Mouse (Mus musculus): Measurements from ENCODE around the gene Abhd8.

The Abhd8 gene

DNA sequence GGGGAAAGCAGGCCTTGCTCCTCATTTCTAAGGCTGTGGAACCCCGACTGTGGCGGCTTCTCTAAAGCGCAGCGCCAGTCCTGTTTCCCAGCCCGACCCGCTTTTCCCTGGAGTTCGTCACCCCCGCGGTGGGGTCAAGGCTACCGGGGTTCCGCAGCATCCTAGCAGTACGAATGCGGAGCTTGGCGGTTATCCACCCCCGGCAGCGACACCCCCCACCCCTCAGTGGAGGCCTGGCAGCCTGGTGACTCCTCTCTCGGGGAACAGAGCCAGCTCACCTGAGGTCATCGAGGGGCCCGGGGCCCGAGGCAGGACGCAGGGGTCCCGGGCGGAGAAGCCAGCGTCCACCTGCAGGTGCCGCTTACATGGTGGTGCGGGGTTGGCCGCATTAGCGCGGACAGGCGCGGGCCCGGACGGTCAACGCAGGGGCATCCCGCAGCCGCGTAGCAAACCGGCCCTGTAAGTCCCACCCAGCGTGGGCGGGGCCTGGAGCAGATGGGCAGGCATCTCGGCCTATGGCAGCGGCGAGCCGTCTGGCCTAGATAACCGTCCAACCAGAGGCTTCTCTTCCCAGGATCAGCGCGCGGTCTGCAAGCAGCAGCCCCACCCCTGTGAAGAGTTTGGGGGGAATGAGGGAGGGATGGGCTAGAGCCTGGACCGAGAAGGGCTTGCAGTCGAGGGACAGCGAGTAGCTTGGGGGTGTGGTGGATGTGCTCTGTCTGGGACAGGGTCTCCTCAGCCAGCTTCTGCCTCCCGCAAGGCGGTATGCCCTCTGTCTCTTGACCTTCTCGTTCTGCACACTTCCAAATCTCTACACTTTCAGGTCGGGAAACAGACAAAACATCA is at the start of gene Abhd8:
TSS of gene Abhd8 (minus strand) at position 468 of the 846 bp plus-strand sequence.
- DNase-seq (ENCODE audit: low spot score in 2 of 2): peak; percentile 95 to 96

DNA sequence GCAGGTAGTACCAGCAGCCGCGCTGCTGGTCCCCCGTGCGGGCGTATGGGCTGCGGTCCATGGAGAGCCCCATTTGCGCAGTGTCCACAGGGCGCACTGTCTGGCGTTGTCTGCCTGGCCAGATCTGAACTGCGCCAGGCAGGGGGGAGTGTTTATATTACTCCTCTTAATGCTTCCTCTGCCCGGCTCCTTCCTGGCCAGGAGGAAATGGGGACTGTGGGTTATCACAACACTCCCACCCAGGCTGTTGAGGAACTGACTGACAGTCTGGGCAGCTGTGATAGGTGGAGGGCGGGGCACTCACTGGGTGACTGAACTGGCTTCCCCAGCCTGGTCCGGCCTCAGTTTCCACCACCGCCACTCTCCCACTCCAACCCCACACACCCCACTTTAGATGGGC is 48.2 kb upstream of the Abhd8 start, which contains the start of gene Plvap:
TSS of gene Plvap (minus strand) at position 109 of the 400 bp plus-strand sequence.
- no peak for DNase-seq (ENCODE audit: low spot score in 2 of 2)

DNA sequence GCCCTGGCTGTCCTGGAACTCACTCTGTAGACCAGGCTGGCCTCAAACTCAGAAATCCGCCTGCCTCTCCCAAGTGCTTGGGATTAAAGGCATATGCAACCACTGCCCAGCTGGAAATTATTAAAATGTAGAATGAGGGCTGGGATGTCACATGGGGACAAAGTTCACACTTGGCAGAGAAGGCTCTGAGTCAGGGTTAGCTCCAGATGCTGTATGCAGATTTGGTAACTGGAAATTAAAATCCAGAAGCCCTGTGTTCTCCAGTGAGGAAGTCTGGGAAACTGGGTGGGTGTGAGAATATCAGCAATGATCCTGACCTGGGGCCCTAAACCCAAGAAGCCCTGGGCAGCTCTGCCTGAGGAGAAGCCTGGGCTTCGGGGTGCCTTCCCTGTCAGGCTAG is 45.9 kb upstream of the Abhd8 start:
- no peak for DNase-seq (ENCODE audit: low spot score in 2 of 2)

DNA sequence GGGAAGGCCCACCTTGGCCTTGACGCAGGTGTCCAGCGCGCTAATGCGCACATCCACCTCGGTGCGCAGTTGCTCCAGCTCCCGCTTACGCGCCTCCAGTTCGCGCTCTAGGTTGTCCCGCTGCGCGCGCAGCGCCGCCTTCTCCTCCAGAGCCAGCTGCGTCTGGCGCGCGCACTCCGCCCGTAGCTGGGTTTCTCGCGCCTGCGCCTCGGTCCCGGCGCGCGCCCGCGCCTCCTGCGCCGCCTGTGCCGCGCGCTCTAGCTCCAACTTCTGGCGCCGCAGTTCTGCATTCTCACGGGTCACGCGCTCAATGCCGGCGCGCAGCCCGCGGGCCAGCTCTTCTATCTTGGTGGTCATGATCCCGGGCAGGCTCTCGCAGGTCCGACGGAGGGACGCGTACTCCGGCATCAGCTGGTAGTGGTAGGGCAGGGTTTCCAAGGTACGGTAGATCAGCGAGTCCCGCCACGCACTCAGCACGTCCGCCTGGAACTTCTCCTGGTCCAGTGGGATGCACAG is 44.2 kb upstream of the Abhd8 start:
- DNase-seq (ENCODE audit: low spot score in 2 of 2): peak; percentile 61 to 74

DNA sequence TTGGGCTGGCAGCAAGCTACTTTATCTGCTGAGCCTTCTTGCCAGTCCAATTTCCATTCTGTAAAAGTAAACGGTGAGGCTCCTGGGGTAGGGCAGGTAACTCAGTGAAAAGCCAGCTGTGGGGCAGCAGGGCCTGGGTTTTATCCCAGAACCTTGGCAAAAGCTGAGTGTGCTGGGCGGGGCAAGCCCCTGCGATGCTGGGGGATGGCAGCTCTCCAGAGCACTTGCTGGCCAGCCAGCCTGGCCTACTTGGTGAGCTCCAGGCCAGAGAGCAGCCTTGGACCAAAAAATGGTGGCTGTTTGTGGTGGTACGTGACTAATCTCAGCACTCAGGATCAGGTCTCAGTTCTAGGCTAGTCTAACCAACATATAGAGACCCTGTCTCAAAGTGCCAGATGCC is 42.5 kb upstream of the Abhd8 start:
- no peak for DNase-seq (ENCODE audit: low spot score in 2 of 2)

DNA sequence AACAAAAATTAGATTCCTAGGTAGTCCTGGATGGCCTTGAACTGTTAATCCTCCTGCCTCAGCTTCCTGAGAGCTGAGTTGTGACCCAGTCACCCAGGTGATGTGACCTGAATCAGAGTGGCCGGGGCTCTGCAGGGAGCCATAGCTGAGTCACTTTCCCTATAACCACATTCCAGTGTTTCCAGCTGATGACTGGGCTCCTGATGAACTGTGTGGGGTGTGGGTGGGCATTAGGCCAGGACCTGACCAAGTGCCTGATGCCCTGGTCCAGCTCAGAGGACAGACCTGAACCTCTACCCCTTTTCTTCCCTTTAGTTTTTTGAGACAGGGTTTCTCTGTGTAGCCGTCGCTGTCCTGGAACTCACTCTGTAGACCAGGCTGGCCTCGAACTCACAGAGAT is 41.9 kb upstream of the Abhd8 start:
- DNase-seq (ENCODE audit: low spot score in 2 of 2): no peak

DNA sequence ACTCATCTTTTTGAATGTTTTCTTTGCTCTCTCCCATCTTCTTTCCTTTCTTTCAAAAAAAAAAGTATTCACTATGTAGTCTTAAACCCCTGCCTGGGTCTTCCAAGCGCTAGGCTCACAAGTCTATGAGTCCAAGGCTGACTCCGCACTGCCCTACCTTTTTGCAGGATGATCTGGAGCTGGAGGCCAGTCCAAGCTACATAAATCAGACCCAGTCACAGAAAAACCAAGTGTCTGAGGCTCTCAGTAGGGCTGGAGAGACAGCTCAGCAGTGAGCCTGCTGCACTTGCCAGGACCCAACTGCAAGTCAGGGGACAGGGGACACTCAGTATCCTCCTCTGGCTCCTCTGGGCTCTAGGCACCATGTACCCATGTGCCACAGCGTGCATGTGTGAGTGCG is 40.9 kb upstream of the Abhd8 start:
- DNase-seq (ENCODE audit: low spot score in 2 of 2): no peak

DNA sequence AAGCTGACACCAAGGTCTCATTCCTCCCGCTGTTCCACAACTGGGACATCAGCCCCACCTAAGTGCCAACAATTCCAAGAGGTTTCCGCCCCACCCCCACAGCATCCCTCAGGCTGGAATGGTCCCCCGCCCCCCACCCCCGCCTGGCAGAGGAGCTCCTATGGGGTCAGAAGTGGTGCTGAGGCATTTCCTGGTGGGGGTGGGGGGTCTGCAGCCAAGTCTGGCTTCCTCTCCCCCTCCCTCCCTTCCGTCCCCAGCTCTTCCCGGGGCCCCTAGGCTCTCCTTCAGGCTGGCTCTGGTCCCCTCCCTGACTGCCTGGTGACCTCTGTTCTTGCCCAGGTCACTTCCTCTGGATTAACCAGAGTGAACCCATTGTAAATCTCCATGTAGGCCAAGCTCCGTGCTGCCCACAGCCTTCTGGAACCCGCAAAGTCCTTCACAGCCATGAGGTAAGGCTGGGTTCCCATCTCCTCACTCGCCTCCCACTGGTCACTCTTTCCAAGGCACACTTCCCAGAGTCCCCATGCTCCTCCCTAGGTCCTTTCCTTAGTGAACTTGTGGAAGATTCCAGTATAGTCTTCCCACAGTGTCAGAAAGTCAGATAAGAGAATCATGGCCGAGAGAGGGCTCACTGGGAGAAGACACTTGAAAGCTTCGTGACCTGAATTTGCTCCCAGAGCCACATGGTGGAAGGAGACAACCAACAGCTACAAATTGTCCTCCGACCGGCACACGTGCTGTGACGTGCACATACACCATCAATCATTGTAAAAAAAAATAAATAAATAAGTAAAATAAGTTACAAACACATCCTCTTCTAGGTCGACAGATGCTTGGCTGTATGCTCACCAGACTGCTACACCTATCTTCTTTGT is 35.6 kb upstream of the Abhd8 start:
- no peak for DNase-seq (ENCODE audit: low spot score in 2 of 2)

DNA sequence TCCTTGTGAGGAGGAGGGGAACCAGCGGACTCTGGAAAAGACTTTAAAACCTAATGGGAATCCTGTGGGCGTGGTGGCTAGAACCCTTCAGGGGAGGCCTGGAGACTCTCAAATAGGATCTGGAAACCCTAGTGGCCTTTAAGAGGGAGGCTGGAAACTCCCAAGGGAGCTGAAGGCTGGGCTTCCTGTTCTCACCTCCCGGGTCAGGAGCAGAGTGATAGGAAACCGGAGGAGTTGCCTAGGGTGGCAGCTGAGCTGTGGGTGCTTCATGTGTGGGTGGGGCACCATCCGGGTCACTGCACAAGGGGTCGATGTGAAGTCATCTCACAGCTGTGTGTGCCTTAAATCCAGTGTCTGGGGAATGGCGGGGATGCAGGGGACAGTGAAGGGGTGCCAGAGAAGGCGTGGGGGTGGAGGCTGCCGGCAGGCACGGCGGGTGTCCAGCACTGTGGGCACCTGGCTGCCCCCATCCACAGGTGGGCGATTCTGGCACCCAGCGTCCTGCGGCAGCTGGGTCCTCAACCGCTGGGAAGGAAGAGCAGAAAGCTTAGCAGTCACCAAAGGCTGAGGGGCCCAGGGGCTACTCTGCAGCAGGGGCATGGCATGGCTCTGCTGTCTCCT is 34.5 kb upstream of the Abhd8 start:
- no peak for DNase-seq (ENCODE audit: low spot score in 2 of 2)

DNA sequence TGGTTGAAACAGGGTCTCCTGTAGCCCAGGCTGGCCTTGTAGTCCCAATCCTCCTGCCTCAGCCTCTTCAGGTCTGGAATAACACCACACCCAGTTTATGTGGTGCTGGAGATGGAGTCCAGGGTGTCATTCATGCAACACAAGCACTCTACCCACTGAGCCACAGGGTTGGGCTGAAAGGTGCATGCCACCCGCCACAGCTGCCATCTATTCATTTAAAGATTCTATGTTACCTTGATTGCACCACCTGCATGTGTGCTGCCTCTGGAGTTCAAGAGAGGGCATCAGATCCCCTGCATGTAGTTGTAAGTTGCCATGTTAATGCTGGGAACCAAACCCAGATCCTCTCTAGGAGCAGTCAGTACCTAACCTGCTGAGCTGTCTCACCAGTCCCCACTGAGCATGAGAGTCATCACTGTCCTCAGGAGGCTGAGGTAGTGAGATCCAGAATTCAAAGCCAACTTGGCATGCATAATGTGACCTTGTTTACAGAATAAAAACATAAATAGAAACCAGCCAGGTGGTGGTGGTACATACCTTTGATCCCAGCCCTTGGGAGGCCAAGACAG is 33.7 kb upstream of the Abhd8 start:
- no peak for DNase-seq (ENCODE audit: low spot score in 2 of 2)

DNA sequence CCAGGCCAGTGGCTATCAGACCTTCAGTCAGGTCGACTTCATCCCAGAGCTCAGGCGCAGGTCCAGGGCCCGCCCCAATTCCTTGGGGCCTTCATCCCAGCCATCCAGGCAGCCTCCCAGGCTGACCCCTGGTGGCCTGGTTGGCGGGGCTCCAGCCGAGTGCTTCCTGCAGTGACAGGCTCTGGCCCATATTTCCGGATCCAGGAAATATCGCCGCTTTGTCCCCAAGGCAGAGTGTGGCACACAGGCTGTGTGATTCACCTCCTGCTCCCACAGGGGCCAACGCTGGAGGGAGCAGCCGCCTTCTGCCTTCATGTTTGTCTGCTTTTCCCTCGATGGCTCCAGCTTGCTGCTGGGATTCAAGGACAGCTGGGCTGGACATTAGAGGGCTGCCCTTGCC is 33.0 kb upstream of the Abhd8 start:
- DNase-seq (ENCODE audit: low spot score in 2 of 2): peak; percentile 78 to 89

DNA sequence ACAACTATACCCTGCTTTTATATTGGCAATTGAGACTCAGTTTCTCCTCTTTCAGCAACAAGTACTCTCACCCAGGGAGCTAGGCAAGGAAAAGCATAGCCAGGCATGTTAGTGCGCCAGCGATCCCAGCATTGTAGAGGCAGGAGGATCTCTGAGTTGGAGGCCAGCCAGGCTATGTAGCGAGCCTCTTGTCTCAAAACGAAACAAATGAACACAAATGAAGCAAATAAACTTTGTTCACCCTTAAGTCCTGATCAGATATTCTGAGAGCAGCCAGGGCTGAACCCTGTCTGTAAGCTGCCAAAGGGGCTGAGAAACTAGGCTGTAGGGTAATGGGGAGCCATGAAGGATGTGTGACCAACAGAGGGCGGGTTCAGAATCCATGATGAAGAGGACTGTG is 32.4 kb upstream of the Abhd8 start:
- no peak for DNase-seq (ENCODE audit: low spot score in 2 of 2)

DNA sequence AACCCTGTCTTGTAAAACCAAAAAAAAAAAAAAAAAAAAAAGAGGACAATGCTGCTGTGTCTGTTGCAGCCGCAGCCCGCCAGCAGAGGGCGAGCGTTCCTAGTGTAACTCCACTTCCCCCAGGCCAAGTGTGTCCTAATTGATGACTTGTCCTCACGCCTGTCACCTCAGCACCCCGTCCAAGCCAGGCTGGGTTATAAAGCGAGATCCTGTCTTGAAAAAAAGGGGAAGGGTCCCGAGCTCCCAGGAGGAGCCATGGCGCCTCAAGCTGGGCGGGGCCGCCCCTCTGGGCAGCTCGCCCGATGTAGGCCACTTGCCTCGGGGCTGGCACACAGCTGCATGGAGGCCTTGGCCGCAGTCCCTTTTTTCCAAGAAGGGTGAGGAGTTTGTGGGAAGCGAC is 31.6 kb upstream of the Abhd8 start:
- DNase-seq (ENCODE audit: low spot score in 2 of 2): peak; percentile 75 to 89

DNA sequence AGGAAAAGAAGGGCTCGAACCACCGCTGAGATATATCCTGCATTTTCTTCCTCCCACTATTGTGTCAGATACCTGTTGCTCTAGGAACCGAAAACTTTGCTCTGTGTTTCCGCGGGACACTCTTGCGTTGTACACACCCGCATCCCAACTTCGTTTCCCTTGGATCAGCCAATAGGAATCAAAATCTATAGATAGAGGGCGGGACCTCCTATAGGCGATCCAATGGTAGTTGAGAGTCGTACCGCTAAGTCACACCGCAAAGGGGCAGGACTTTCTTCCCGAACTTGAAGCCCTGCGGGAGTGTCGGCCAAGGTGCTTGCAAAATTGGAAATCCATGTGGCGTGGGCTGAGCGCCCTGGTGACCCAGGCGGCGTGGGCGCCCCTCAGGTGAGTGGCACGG is 25.0 kb upstream of the Abhd8 start:
- peak; percentile 84 for DNase-seq (ENCODE audit: low spot score in 2 of 2)

DNA sequence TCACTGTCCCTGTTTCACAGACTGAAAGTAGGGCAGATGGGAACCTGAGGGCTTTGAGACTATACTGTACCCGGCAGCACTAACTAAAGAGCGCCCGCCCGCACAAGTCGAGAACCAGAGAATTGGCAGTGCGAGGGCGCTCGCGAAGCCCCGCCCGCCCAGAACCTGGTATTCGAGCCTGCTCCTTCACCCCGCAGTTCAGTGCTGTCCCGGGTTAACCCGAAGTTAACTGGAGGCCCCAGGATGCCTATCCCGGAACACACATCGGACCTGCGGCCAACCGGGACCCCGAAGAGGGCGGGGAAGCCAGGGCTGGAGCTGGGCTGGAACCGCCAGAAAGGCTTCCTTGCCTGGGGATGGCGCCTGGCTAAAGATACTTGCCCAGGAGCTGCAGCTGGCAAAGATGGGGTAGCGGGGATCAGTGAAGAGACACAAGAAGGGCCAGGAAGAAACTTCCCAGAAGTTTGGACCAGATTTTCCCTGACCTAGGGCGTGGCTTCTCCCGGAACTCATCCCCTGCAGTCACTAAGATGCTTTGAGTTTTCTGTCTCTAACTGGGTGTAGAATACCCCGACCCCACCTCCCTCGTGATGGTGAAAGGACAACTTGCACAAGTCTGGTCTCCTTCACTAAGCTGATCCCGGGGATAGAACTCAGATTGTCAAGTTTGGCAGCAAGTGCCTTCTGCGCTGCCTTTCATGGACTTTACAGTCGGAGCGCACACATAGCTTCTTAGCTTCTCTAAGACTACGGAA is 24.4 kb upstream of the Abhd8 start, which contains the start of gene Gtpbp3:
TSS of gene Gtpbp3 (plus strand) at position 413 of the 755 bp plus-strand sequence.
- DNase-seq (ENCODE audit: low spot score in 2 of 2): peak; percentile 76 to 81

DNA sequence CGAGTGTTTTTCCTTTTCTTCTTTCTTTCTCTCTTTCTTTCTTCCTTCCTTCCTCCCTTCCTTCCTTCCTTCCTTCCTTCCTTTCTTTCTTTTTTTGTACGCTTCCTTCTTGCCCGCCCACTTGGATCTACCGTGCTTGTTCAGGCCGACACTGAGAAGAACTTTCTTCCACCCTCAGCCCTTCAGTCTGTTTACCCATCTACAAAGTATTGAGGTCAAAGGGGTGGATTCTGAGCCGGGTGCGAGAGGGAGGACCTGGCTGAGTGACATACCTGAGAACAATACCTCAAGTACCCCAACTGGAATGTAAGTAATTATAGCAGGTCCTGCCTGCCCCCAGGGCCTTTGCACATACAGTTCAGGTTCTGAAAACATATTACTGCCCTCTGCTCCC is 22.7 kb upstream of the Abhd8 start:
- no peak for DNase-seq (ENCODE audit: low spot score in 2 of 2)

DNA sequence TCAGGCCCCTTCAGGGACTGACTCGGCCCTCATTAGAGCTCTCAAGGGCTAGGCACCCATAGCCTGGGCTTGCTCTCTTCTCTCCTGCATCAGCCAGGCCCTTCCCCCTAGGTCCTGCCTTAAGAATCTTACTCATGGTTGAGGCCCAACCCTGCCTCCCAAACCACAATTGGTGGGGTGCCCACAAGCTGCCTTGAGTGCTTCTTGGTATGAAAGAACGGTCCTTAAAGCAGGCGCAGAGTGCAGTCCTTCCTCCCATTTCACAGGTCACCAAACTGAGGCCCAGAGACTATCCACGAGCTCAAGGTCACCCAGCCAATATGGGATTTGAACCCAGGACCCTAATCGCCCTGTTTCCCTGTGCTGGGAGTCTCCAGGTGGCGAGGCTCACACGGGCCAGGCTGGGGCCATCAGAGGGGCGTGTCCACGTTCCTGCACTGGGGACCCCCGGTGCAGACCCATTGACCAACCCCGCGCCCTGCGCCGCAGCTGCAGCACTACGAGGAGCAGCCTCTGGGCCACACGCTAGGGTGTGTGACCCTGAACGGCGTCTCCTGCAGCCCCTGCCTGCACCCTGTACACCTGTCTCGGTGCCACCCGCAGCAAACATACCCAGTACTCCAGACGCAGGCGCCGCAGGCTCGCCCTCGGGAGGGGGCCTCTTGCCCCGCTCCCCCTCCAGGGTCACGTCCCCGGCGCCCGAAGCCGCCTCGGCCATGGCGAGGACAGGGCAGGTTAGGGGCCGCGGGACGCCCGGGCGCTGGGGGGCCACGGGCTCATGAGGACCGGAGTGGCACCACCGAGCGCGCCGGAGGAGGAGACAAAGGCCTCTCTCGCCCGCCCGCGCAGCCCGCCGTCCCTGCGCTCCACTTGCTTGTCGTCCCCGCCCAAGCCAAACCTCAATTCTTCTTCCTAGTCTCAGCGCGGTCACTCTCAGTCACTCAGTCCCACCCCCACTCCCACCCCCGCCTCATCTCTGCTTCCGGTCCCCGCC is 22.0 kb upstream of the Abhd8 start, which contains the start of gene Ano8:
TSS of gene Ano8 (minus strand) at position 822 of the 994 bp plus-strand sequence.
- peak; percentile 78 to 87 for DNase-seq (ENCODE audit: low spot score in 2 of 2)

DNA sequence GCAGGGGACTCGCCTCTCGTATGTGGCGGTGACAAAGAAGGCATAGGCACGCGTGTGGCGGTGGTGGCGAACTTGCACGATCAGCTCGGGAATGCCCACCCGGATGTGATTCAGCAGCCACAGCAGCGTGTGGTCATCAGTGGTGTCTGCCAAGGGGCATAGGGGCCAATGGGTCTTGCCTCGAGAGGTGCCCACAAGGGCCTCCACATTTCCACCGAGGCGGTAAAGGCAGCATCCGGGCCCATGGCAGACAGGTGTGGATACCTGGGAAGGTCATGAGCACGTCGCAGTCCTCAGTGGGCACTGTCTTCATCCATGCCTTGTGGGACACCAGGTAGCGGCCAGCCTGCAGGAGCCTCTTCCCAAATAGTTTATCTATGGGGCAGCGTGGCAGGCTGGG is 21.3 kb upstream of the Abhd8 start:
- no peak for DNase-seq (ENCODE audit: low spot score in 2 of 2)

DNA sequence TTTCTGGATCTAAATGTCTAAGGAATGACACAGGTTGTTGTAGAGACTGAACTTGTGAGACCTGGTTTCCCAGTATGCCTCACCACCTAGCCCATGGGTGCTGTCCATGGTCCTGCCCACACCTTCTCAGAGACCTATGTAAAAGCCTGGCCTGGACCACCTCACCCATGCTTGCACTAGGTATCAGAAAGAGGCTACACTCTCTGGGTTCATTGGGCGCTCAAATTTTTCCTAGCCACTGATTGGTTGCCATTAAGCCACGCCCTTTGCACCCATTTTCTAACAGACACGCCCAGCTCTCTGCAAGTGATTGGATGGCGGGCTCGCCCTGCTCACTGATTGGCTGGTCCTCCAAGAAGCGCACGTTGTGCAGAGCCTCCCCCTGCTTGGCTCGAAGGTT is 20.5 kb upstream of the Abhd8 start:
- DNase-seq (ENCODE audit: low spot score in 2 of 2): no peak

DNA sequence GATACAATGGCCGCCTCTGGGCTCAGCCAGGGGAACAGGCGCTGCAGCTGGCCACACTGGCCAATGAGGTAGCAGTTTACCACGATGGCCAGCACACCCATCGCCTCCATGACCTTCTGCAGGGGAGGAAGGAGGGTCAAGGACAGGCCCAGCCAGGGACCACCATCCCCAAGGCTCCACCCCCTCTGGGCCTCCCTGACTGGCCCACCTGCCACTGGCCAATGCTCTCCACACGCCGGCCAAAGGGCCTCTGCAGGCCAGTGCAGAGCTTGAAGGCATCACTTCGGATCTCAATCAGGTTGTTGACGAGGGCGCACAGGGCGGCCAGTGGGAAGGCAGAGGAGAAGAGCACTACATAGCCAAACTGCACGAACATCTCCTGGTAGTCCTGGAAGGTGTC is 15.5 kb upstream of the Abhd8 start:
- DNase-seq (ENCODE audit: low spot score in 2 of 2): no peak

Measured in urinary bladder, postnatal 4 days (tissue).